Mouse (Mus musculus): ENCODE results near the gene Hirip3.

DNA sequence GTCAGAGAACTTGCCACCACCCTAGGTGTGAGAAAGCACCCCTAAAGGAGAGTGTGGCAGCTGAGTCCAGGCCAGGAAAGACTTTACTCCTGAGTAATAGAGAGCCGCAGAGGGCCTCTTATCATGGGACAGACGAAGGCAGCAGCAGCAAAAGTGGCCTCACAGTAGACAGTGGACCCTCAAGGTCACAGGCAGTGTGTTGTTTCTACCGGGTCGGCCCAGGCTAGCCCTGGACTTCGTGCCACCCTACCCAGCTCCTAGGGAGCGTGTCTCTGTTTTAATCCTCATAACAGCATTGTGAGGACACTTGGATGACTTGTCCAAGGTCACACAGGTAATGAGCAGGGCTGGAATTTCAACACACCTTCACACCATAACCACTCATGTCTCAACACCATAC is 11.6 kb upstream of the Hirip3 start:
- TF ChIP-seq CTCF (IDR thresholded peaks at IDR 0.05; ENCODE audit: borderline replicate concordance, insufficient read depth, low read depth, low read length): no peak
- TF ChIP-seq POLR2A (IDR thresholded peaks at IDR 0.05; ENCODE audit: borderline replicate concordance, insufficient read depth, low read length): no peak

Data from cerebellum, adult 2 months (tissue).